Mouse (Mus musculus): ENCODE results near the gene Pih1d1. TPM values are rescaled to one million over a fixed set of nuclear protein-coding genes. Genes with fewer than 3 reads are reported as not detected.
A peak's percentile ranks its signal among the peaks of the same experiment; 100 is the strongest.
"Not testable (repeated sequence)": the region's sequence is repeated elsewhere in the genome, so short reads cannot be mapped to it uniquely, and the experiment has no call there.

The Pih1d1 gene
- total RNA-seq, 2 experiments from 2014 or later, result 43.2 to 47.0 TPM

DNA sequence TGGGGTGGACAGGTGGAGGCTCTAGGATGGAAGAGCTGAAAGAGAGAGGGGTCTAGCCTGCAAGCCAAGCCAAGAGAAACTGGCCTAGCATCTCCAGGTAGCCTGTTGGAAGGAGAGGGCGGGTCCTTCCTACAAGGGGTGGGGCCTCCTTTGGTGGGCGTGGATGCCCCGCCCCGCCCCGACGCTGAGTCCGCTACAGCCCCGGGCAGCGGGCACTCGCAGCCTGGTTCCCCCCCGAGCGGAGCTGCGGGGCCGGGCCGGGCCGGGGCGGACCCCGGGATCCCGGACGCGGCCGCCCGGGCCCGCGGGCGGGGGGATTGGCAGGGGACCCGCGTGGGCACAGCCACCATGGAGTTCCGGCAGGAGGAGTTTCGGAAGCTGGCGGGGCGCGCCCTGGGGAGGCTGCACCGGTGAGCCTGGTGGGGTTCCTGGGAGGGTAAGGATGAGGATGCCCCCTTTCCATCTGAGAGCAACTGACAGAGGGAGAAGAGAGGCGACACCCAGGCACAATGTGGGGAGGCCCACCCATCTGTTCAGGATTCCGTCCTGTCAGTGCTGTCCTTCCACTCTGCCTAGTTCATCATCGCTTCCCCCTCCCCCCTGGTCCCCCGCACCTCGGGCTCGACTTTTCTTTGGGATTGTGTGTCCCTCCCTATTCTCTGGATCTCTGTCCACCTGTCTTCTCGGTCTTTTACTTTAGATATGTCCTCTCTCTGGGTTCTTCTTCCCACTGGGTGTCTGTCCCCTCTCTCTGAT is 9.8 kb downstream of the Pih1d1 start, which contains the start of gene Slc17a7:
TSS of gene Slc17a7 (plus strand) at position 215 of the 756 bp plus-strand sequence.
- DNase-seq (ENCODE audit: extremely low spot score in 1 of 2, low spot score in 1 of 2), result peak in 1 of 2 experiments; percentile 43

DNA sequence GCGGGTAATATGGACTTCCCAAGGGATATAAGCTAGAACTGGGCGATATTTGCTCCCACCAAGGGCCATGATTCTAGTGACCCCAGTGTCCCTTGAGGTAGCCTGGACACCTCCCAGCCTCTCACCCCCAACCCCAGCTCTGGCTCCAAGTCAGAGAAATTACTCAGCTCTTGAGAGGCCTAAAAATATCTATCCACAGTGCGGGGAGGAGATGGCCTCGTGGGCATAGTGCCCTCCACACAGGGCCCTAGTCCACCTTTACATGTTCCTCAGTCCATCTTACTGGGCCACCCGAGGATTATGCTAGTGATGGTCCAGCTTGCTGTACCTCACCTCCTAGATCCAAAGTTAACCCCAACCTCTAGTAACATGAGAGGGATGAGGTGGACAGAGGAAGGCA is 10.7 kb downstream of the Pih1d1 start:
- no peak for DNase-seq (ENCODE audit: extremely low spot score in 1 of 2, low spot score in 1 of 2)

DNA sequence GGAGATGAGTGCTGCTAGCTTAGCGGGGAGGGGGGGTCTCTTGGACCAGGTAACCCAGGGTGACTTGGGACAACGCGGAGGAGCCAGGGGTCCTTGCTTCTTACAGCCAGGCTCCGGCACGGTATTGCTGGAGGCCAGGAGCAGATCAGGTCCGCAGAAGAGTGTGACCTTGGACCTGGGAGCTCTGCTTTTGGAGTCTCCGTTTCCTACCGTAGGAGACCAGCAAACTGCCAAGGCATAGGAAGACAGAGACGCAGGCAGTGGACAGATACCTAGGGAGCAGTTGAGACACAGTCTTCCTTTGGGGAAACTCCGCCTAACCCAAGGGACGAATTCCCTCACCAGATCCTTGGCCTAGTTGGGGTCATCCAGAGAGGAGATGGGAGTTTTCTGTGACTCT is 11.6 kb downstream of the Pih1d1 start:
- no peak for DNase-seq (ENCODE audit: extremely low spot score in 1 of 2, low spot score in 1 of 2)

DNA sequence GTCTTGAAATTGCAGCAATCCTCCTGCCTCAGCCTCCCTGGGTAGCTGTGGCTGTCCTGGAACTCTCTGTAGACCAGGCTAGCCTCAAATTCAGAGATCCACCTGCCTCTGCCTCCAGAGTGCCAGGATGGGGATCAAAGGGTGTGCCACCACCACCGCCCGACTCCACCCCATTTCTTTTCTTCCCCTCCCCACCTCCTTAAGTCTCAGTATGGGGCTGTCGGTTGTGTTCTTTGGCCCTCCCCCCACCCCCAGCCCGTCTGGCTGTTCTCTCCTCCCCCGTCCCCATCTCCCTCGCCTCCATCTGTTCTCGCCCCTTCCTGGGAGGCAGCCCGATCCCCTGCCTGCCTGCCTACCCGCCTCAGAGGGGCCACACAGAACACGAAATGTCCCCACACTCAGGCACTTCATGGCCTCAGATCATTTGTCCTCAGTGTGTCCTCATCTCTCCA is 12.9 kb downstream of the Pih1d1 start:
- DNase-seq (ENCODE audit: extremely low spot score in 1 of 2, low spot score in 1 of 2), result peak; percentile 36 to 45

DNA sequence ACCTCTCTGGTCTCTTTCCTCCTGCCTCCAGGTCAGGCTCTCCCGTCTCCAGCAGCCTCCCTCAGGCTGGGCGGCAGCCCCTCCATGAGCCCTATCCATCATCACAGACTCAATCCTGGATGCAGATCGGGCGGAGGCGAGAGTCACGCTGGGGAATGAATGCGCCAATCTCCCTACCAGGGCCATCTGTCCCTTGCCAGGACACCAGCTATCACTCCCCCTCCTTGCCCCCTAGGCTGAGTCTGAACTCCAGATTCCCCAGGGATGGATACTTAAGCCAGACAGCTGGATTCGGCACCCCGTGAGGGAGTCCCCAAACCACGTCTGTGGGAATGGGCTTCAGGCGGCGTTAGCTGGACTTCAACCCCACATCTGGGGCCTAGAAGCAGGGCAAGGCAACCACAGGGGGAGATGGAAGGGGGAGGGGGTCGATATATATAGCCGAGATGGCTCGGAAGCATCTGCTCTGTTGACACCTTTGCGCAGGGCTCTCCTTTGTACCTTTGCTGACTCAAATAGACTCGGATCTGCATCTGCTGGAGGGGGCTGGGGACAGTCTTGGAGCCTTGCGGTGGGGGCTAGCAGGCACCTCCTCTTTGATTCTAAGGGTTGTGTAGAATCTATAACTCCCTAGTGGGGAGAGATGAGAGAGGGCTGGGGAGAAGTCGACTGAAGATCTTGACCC is 13.8 kb downstream of the Pih1d1 start:
- DNase-seq (ENCODE audit: extremely low spot score in 1 of 2, low spot score in 1 of 2), result peak; percentile 38 to 40

DNA sequence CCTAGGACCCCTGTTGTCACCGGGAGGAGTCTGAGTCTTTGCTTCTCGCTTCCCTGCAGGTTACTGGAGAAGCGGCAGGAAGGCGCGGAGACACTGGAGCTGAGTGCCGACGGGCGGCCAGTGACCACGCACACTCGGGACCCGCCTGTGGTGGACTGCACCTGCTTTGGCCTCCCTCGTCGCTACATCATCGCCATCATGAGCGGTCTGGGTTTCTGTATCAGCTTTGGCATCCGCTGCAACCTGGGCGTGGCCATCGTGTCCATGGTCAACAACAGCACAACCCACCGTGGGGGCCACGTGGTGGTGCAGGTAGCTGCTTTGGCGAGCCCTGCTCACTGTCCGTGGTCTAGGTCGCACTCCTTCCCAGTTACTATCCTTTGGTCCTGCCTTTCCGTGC is 14.6 kb downstream of the Pih1d1 start:
- DNase-seq (ENCODE audit: extremely low spot score in 1 of 2, low spot score in 1 of 2), result no peak

DNA sequence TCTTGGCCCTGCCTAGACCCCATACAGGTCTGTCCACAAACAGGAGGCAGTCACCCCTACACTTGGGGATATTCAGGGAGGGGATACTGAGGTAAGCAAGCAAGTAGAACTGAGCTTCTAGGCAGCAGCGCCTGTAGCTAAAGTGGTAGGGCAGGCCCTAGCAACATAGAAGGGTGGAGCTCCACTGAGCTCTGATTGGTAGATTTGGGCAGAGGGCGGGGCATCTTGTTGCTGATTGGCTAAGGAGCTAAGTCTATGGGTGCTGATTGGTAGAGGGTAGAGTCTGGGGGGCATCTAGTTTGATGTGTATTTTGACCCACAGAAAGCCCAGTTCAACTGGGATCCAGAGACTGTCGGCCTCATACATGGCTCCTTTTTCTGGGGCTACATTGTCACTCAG is 15.4 kb downstream of the Pih1d1 start:
- DNase-seq (ENCODE audit: extremely low spot score in 1 of 2, low spot score in 1 of 2), result peak in 1 of 2 experiments; percentile 56

DNA sequence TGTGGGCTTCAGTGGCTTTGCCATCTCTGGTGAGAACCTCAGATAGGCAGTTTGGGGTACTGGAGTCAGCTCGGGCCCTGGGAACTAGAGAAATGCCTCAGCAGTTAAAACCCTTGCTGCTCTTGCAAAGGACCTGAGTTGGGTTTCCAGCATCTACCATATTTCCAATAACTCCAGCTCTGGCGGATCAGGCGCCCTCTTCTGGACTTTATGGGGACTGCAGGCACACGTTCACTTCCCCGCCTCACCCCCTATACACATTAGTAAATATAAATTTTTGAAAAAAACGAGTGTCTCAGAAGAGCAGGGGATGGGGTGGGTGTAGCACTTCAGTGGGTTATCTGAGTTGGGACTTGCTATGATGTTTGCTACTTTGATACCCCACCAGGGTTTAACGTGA is 18.9 kb downstream of the Pih1d1 start:
- DNase-seq (ENCODE audit: extremely low spot score in 1 of 2, low spot score in 1 of 2), result no peak

DNA sequence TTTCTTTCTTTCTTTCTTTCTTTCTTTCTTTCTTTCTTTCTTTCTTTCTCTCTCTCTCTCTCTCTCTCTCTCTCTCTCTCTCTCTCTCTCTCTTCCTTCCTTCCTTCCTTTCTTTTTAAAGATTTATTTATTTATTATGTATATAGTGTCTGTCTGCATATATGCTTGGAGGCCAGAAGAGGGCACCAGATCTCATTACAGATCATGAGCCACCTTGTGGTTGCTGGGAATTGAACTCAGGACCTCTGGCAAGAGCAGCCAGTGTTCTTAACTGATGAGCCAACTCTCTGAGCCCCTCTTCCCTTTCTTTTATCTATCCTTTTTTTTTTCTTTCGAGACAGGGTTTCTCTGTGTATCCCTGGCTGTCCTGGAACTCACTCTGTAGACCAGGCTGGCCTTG is 19.7 kb downstream of the Pih1d1 start:
- not testable (repeated sequence) for DNase-seq (ENCODE audit: extremely low spot score in 1 of 2, low spot score in 1 of 2)

DNA sequence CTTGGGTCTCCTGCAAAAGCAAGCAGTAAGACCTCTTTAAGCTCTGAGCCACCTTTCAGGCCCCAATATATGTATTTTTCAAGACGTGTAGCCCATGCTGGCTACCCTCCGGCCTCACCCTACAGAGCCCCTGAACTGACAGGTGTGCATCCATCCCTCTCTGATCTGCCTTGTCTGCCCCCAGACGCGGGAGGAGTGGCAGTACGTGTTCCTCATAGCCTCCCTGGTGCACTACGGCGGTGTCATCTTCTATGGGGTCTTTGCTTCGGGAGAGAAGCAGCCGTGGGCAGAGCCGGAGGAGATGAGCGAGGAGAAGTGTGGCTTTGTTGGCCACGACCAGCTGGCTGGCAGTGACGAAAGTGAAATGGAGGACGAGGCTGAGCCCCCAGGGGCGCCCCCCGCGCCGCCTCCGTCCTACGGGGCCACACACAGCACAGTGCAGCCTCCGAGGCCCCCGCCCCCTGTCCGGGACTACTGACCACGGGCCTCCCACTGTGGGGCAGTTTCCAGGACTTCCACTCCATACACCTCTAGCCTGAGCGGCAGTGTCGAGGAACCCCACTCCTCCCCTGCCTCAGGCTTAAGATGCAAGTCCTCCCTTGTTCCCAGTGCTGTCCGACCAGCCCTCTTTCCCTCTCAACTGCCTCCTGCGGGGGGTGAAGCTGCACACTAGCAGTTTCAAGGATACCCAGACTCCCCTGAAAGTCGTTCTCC is 20.6 kb downstream of the Pih1d1 start:
- DNase-seq (ENCODE audit: extremely low spot score in 1 of 2, low spot score in 1 of 2), result no peak

DNA sequence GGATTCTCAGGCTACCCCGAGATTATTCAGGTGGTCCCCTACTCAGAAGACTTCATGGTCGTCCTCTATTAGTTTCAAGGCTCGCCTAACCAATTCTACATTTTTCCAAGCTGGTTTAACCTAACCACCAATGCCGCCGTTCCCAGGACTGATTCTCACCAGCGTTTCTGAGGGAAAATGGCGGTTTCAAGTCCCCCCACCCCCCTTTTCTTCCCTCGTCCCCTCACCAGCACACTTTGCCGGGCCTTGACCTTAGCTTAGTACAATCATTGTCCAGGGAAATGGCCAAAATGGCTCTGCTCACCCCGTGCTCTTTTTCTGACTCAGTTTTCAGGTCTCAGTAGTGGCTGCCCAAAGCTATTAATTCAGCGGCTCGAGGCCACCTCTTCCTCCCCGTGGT is 21.3 kb downstream of the Pih1d1 start:
- no peak for DNase-seq (ENCODE audit: extremely low spot score in 1 of 2, low spot score in 1 of 2)

DNA sequence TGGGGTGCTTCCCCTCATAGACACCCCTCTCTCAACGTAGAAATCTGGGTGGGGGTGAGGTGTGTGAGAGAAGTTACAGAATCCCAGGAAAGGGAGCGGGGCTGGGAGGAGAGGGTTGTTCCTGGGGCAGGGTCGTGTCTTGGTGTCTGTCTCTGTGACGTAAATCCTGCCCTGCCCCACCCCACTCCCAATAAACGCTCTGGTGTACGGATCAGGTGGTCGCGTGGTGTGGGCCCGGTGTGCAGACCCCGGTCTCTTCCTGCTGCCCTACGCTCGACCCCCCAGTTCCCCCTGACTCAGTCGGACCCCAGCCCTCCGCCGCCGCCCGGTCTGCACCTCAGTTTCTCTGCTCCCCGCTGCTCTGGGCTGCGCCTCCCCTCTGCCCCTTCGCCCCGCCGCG is 21.8 kb downstream of the Pih1d1 start:
- no peak for DNase-seq (ENCODE audit: extremely low spot score in 1 of 2, low spot score in 1 of 2)

DNA sequence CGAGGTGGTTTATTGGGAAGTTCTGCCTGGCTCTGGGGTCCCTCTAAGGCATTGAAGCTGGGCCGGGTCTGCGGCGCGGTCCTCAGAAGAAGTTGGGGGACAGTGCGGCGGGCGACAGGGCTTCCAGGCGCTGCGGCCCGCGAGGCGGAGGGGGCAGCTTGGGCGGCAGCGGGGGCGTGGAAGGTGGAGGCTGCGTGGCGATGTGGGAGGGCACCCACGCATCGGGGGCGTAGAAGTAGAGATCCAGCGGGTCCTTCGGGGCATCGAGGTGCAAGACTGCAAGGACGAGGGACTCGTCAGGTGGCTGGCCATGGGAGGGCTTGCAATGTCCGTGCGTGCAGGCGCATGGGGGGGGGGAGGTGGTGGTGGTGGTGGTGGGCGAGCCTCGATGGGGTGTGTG is 22.3 kb downstream of the Pih1d1 start:
- DNase-seq (ENCODE audit: extremely low spot score in 1 of 2, low spot score in 1 of 2), result no peak

DNA sequence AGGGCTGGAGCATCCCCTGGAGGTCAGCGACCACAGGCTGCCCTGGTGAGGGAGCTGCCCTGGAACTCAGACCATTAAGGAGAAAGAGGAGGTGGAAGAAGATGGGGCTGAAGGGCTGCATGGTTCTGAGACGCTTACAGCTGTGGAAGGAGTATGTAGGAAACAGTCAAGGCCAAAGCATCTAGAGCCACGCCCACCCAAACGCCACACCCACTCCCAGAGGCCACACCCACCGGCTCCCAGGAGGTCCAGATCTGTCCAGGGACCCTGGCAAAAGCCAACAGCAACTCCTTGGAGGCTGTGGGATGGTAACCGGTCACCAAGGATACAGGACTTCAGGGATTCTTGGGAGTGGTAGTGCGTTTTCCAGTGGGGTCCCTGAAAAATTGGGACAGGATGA is 24.4 kb downstream of the Pih1d1 start:
- DNase-seq (ENCODE audit: extremely low spot score in 1 of 2, low spot score in 1 of 2), result no peak

DNA sequence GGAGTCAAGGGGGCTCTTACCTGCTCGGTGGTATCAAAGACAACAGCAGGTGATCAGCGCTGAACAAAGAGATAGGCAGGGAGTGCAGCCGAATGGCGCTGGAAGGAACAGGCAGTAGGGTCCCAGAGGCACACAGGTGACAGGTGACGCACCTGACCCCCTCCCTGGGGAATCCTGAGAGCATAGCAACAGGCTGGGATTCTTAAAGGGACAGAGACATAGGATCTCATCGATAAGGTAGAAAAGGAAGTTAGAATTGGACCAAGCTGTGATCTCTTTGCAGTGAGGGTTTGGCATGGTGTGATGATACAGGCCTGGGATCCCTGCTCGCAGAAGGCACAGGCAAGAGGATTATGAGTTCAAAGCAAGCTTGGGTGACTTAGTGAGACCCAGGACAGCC is 25.4 kb downstream of the Pih1d1 start, which contains the start of gene Gfy:
TSS of gene Gfy (minus strand) at position 101 of the 400 bp plus-strand sequence.
- no peak for DNase-seq (ENCODE audit: extremely low spot score in 1 of 2, low spot score in 1 of 2)

DNA sequence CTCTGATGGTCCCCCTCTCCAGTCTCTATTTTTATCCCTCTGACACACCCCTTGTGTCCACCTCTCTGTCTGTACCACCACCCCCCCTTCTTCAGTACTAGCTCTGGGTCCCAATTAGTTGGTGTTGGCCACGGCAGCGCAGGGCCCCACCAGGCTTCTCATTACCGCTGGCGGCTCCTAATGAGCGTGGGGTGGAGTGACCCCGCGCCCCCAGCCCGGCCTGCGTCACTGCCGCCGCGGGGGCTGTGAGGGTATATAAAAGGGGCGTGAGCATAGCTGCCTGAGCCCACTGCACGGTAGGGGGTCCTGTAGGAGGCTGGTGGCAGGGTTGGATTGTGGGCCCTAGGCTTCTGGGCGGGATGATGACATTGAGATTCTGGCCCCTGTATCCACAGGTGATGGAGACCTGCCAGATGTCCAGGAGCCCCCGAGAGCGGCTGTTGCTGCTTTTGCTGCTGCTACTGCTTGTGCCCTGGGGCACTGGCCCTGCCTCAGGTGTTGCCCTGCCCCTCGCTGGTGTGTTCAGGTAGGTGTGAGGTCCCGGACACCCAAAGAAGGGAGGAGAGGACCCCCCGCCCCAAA is 26.9 kb downstream of the Pih1d1 start, which contains the start of gene Pth2:
TSS of gene Pth2 (plus strand) at position 100 of the 582 bp plus-strand sequence.
- DNase-seq (ENCODE audit: extremely low spot score in 1 of 2, low spot score in 1 of 2), result no peak

DNA sequence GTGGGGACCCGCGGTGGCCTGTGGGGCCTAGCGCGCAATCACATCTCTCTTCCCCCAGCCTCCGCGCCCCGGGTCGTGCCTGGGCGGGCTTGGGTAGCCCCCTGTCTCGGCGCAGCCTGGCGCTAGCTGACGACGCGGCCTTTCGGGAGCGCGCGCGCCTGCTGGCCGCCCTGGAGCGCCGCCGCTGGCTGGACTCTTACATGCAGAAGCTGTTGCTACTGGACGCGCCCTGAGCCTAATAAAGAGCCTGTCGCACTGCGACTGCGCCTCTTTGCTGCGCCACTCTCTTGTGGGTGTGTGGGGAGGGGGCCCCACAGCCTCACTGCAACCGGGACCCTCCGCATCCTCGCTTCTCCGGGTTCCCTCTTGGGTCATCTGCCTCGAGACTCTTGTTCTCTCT is 27.4 kb downstream of the Pih1d1 start:
- DNase-seq (ENCODE audit: extremely low spot score in 1 of 2, low spot score in 1 of 2), result no peak

DNA sequence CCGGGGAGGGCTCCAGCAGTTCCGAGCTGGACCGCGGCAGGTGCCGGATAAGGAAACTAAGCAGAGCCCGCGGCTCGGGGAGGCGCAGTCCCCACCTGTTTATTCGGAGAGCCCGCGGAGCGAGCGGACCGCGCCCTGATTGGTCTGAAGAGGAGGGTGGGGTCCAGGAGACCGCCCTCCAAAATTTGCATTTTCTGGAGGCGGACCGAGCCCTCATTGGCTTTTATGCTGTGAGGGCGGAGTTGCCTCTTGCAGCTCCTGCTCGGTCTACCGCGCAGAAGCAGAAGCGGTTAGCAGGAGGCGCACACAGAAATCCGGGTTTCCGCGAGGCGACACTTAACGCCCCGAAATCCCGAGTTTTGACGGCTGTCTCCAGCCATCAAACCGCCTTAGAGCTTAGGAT is 28.1 kb downstream of the Pih1d1 start:
- DNase-seq (ENCODE audit: extremely low spot score in 1 of 2, low spot score in 1 of 2), result peak; percentile 60 to 71

DNA sequence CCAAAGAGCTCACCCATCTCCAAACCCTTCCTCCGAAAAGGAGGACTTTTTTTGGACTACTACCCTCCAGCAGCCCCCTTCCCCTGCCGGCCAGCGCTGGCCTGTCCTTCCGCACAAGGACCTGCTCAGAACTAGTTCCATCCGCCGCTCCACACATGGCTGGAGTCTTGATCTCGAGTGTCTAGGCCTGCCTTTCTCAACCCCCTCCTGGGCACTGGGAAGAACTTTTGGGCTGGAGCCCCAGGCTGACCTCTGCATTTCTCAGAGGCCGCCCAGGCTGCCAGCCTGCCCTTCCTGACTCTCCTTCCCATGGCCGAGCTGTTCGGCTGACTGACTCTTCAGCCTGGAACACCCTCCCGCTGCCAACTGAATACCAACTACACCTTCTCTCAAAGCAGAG is 28.5 kb downstream of the Pih1d1 start:
- no peak for DNase-seq (ENCODE audit: extremely low spot score in 1 of 2, low spot score in 1 of 2)

DNA sequence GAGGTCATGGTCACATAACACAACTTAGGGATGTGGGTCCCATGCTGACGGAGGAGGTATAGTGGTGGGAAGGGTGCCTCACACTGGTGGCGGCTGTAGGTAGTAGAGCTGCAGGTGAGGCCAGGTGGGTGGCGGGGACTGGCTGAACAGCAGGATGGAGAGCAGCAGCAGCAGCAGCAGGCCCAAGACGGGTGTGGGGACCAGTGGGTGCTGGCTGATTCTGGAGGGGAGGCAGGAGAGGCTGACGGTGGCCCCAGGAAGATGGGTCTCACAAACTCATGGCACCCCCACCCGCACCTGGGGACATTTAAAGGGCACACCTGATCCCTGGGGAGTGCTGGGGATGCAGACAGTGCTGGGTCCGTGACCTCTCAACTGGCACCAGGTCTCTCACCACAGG is 29.6 kb downstream of the Pih1d1 start:
- no peak for DNase-seq (ENCODE audit: extremely low spot score in 1 of 2, low spot score in 1 of 2)

DNA sequence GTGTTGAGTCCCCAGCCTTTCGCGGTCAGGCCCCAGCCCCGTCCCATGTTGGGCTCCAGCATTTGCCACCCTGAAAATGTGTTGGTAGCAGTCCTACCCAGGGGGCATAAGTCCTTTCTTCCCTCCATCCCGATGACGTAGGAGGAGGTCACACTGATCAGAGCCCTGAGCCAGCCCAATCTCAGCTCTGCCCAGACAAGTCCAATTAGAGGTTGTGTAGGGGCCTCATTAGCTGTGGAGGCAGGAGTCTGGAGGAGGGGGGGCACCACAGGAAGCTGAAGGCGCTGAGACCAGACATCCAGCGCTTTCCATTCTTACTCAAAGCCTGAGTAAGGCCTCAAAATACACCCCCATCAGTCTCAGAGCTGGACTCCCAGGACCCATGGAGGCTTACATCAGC is 31.8 kb downstream of the Pih1d1 start:
- no peak for DNase-seq (ENCODE audit: extremely low spot score in 1 of 2, low spot score in 1 of 2)

Data from layer of hippocampus, postnatal 25 days (tissue).